Mouse (Mus musculus) embryonic facial prominence, embryonic 10.5 days (tissue): ENCODE measurements at regions not wholly inside any gene's neighbourhood (a gene's known extent, or its start where the extent isn't known, plus 50 kb on each side); places are given as distances from the start of the nearest gene placed in this dataset.

ENCODE experiments used
- DNase-seq: peaks from one replicate; pipeline ENCODE4 v3.0.0-alpha.2; 2017; ENCODE audit warnings: low spot score
- H3K27ac ChIP-seq: fragments of 300-500 bp; sonication (generic); replicated peaks from 2 replicates; pipeline ENCODE4 v1.5.1; 2016; ENCODE audit warnings: mild to moderate bottlenecking
- H3K27me3 ChIP-seq: fragments of 300-500 bp; sonication (generic); replicated peaks from 2 replicates; pipeline ENCODE4 v1.6.1; 2016; ENCODE audit warnings: low read depth, mild to moderate bottlenecking; ENCODE audit not compliant: poor library complexity, severe bottlenecking
- H3K36me3 ChIP-seq: fragments of 300-500 bp; sonication (generic); replicated peaks from 2 replicates; pipeline ENCODE4 v1.6.1; 2016; ENCODE audit warnings: mild to moderate bottlenecking, moderate library complexity
- H3K4me1 ChIP-seq: fragments of 300-500 bp; sonication (generic); 2 replicates; pipeline ENCODE4 v1.6.1; 2016
- H3K4me3 ChIP-seq: fragments of 300-500 bp; sonication (generic); 2 replicates; pipeline ENCODE4 v1.5.1; 2016; ENCODE audit warnings: mild to moderate bottlenecking, moderate library complexity
- H3K9me3 ChIP-seq: fragments of 300-500 bp; sonication (generic); 2 replicates; pipeline ENCODE4 v1.6.1; 2016; ENCODE audit warnings: mild to moderate bottlenecking
- WGBS: fragments of 180-500 bp; shearing (Covaris S2); methylation state at CpG from one replicate; pipeline ENCODE4 v1.1.7; 2016; 5-methylcytosine and 5-hydroxymethylcytosine counted together

DNA sequence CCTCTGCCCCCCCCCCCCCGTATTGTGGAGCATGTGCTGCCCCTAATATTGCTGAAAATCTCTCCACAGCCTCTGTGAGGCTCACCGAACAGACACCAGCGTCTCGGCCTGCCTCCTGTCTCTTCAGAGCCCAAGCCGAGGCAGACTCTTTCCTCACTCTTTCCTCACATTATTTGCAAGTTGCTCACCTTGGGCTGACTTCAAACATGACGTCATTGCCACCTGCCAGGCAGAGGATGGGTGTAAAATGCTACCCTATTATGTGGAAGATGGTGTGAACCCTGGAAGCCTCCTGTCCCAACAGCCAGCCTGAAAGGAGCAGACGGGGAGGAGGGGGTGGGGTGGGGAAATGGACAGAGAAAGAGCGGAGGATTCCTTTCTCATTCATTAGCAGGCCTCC lies 259.3 kb downstream of the Sox11 start:
- Histone ChIP-seq H3K4me1 (peaks cover 55% of the 10 kb centered on the region), H3K4me3 (peak overlapping the region; percentile 52), H3K9me3 (no peaks in the 10 kb centered on the region), H3K27me3 (no peaks in the 10 kb centered on the region), H3K36me3 (no peaks in the 10 kb centered on the region), H3K27ac (peak overlapping the region; percentile 90)
- peak; percentile 62 for DNase-seq
- 2% methylated on average over 8 of the region's 8 CpGs for WGBS

DNA sequence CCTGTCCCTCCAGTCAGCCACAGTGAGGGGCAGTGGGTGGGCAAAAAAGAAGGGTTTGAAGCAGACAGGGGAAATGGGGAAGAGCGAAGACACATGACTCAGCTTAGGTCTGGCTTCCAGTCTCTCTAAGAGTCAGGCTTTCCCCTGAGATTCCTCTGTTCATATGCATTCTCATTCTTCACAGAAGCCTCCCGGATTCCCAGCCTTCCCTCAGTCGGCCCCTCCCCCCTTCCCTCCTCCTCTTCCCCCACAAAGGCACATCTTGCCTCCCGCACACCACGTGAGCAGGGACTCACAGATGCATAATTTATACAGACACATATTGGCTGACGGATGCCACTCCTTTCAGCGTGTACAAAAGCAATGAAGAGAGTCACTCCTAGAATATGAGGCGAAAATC lies 259.8 kb downstream of the Sox11 start:
- peak overlapping the region; percentile 52 for H3K4me3 ChIP-seq
- H3K27me3 ChIP-seq, result no peaks in the 10 kb centered on the region
- peak overlapping the region; percentile 90 for H3K27ac ChIP-seq
- DNase-seq, result peak; percentile 89
- peaks cover 55% of the 10 kb centered on the region for H3K4me1 ChIP-seq
- H3K36me3 ChIP-seq, result no peaks in the 10 kb centered on the region
- no peaks in the 10 kb centered on the region for H3K9me3 ChIP-seq
- 2% methylated on average over 8 of the region's 8 CpGs for WGBS

DNA sequence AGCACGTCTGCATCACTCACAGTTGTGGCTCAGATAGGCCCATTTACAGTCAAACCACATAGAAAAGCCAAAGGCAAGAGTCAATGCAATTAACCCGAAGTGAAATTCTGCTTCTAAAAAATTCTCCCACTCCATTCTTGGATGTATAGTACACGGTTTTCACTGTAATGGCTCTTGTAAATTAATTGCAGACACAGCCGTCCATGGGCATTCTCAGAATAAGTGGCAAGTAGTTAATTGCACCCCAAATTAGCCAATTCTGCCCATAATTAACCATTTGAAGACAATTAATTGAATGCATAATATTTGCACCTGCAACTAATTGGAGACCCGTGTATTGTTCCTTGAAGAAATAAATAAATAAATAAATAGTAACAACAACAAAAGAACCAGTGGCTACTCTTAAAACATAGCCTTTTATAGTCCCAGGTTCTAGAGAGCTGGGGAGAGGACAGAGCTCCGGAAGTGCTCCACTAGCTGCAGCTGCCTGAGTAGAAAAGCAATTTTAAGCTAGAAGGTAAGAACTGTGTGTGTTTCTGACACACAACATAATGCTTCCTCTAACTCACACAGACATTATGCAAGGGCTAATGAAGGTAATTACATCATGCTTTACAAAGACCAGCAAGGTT lies 266.2 kb downstream of the Sox11 start:
- no peaks in the 10 kb centered on the region for H3K27me3 ChIP-seq
- no peak overlapping the region for H3K27ac ChIP-seq
- no peaks in the 10 kb centered on the region for H3K9me3 ChIP-seq
- H3K36me3 ChIP-seq, result no peaks in the 10 kb centered on the region
- DNase-seq, result no peak
- WGBS, result 63% methylated on average over 6 of the region's 6 CpGs
- peaks cover 5% of the 10 kb centered on the region for H3K4me1 ChIP-seq
- no peak overlapping the region for H3K4me3 ChIP-seq

DNA sequence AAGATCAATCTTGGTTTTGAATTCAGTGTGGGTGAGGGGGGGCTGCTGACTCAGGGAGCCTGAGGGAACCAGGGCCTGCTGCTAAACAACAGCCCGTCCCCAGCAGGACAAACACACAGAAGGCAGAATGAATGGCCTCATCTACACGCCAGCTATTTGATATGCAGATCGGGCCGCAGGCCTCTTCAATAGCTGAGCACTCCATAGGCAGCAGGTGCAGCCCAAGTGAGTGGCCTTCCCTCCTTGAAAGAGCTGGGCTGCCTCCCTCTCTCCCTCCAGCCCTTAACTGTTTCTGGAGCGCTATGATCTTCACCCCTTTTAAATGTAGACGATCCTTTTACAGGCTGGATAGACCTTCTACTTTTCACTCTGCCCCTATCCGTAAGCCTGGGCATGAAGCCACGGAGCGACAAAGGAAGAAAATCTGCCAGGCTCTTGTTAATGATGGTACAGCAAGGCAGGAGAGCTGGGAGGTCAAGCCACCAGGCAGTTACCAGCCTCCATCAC lies 277.3 kb downstream of the Sox11 start:
- Histone ChIP-seq H3K4me3 (peak overlapping the region; percentile 23; the same call in 1 of the 2 replicates), H3K36me3 (no peaks in the 10 kb centered on the region), H3K4me1 (peaks cover 65% of the 10 kb centered on the region), H3K27me3 (no peaks in the 10 kb centered on the region; the same call in 1 of the 2 replicates), H3K9me3 (no peaks in the 10 kb centered on the region), H3K27ac (peak overlapping the region; percentile 81)
- 18% methylated on average over 9 of the region's 9 CpGs for WGBS
- peak; percentile 47 for DNase-seq

DNA sequence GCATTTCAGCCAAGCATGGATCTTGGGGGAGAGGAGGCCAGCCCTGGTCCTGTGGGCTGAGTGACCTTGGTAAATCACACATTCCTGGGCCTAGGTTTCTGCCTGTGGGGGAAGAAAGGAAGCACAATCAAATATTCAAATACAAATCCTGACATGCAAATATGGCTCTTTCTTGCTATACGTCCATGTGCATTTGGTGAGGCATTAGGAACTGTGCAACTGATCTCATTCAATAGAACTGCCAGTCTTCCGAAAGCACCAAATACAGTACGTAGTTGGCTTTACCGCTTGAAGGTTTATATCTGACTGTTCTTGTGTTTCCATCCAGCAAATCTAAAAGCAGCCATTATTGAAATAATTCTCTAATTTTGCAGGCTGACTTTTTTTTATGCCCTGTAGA lies 278.9 kb downstream of the Sox11 start:
- H3K4me1 ChIP-seq, result peaks cover 70% of the 10 kb centered on the region
- WGBS, result 87% methylated on average over 4 of the region's 4 CpGs
- H3K27me3 ChIP-seq, result no peaks in the 10 kb centered on the region; the same call in 1 of the 2 replicates
- no peak for DNase-seq
- peak overlapping the region; percentile 92; the same call in 1 of the 2 replicates for H3K27ac ChIP-seq
- H3K36me3 ChIP-seq, result no peaks in the 10 kb centered on the region
- no peak overlapping the region for H3K4me3 ChIP-seq
- H3K9me3 ChIP-seq, result no peaks in the 10 kb centered on the region

DNA sequence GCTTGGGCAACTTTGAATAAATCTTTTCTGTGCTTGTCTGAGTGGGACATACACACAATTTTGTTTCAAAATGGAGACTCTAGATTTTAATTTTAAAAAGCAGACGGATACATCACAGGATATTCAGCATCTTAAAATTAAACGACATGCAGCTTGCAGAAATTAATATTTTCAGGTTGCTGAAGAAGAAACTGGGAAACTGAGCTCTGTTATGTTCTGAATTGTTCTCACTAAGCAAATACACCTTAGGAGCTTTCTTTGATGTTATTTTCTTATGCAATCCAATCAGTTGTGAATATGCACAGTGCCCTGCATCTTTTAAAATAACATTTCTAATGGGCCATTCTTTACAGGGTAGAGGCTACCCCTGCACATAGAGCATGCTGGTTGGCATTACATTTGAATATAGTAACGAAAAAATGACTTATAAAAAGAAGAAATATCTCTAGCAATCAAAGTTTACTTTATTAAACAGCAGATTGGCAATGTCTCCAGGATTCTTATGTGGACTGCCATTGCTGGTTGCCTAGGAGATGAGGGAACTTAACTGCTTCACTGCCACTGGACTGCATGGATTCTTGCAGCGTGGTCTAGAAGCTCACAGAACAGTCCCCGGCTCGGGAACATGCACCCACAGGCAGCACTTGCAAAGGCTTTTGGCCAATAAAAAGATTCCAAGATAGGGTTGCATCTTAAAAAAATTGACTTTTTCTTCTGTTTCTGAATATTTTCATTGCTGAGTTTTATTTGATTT lies 279.7 kb downstream of the Sox11 start:
- Histone ChIP-seq H3K4me1 (peaks cover 78% of the 10 kb centered on the region), H3K4me3 (peak overlapping the region; percentile 53)
- DNase-seq, result peak; percentile 37

DNA sequence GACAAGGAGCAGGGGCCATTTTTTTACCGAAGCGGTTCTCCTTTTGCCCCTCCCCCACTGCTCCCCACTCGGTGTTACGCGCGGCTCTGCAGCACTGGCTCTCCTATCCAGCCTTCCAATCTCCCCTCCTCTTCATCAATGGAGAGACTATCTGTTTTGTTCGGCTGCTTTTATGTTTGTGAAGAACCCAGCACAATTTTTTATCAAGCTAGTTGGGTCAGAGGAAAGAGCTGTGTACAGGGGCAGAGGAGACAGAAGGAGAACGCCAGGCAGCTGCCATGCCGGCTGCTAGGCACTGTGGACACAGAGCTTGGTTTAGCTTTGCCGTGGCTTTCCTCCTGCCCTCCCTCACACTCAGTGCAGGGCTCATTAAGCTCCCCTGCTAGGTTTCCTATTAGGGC lies 280.3 kb downstream of the Sox11 start:
- Histone ChIP-seq H3K4me3 (peak overlapping the region; percentile 53), H3K27me3 (no peaks in the 10 kb centered on the region; the same call in 1 of the 2 replicates), H3K27ac (peak overlapping the region; percentile 92), H3K9me3 (no peaks in the 10 kb centered on the region), H3K4me1 (peaks cover 79% of the 10 kb centered on the region), H3K36me3 (no peaks in the 10 kb centered on the region)
- peak; percentile 74 for DNase-seq
- 2% methylated on average over 10 of the region's 10 CpGs for WGBS

More for the DNA sequence above, 279.7 kb downstream of the Sox11 start:
- Histone ChIP-seq H3K27ac (peak overlapping the region; percentile 92), H3K27me3 (no peaks in the 10 kb centered on the region; the same call in 1 of the 2 replicates), H3K9me3 (no peaks in the 10 kb centered on the region), H3K36me3 (no peaks in the 10 kb centered on the region)
- 62% methylated on average over 6 of the region's 6 CpGs for WGBS

DNA sequence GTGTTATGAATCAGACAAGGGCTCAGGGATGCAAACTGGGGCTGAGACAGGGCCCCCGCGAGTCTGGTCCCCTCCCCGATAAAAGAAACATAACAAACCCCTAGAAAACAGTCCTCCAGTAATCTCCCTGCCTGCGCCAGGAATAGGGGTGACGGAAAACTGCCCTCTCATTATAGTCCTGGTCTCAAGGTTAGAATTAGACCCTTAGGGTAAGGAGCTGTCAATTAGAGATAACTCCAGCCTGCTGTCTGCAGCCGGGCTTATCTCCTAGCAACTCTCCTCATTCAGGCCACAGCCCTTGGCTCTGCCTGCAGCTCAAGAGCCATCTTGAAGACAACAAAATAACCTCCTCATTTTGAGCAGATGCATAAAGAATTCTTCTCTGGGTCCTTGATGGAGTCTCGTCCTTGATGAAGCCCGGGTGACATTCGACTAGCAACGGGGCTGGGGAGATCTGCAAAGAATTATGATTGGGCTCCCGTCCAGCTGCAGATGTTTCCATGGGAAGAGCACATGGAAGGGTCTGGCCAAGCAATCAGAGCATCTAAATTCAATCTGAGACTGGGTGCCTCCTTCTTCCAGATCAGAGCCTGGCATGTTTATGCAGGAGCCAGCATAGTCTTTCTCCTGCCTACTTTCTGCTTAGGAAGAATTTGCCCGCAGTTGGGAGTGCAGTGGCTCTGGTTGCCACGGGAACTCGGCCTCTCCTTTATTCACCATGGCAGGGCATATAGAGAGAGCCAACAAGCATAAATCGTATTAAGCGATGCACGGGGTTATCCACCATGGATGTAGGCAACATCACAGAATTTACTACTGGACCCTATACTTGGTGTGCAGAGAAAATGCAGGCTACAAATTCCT lies 281.2 kb downstream of the Sox11 start:
- H3K4me1 ChIP-seq, result peaks cover 79% of the 10 kb centered on the region
- 8% methylated on average over 17 of the region's 17 CpGs for WGBS
- no peaks in the 10 kb centered on the region for H3K9me3 ChIP-seq
- peak overlapping the region; percentile 92 for H3K27ac ChIP-seq
- DNase-seq, result peak; percentile 69
- H3K27me3 ChIP-seq, result no peaks in the 10 kb centered on the region; the same call in 1 of the 2 replicates
- no peaks in the 10 kb centered on the region for H3K36me3 ChIP-seq
- H3K4me3 ChIP-seq, result peak overlapping the region; percentile 53

DNA sequence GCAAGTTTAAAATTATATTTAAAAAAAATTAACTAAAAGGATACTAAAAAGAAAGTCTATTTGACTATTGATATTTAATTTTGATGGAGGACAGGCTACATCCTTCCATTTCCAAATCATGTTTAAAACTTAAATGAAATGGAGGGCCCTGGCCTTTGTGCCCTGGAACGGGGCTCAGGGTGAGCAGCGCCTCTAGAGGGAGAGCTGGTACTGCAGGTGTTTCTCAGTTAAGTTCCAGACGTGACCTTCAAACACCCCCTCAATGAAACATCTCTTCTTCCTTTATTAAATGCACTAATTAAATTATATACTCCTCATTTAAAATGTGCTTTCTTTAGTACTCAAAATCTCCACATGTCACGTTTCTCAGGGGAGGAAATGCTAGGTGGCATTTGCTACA lies 282.5 kb downstream of the Sox11 start:
- Histone ChIP-seq H3K36me3 (no peaks in the 10 kb centered on the region), H3K4me3 (no peak overlapping the region), H3K4me1 (peaks cover 66% of the 10 kb centered on the region), H3K9me3 (no peaks in the 10 kb centered on the region), H3K27ac (peak overlapping the region; percentile 92), H3K27me3 (no peaks in the 10 kb centered on the region)
- peak; percentile 68 for DNase-seq
- 19% methylated on average over 4 of the region's 4 CpGs for WGBS

DNA sequence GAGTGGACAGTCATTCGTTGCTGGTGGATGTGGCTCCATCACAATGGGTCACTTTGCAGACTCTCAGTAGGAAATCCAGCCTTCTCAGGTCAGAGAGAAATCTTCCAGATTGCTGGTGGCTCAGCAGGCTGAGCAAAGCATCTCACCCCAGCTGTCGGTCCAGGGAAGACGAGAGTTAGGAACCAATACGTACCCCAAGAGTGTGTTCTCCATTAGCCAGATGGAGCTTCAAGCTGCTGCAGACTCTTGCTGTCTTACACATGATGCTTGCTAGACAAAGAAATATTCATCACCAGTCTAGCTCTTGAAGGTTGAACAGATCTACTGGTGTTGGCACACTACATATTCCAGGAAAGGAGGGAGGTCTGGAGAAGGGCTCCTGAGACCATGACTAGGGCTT lies 288.0 kb downstream of the Sox11 start:
- no peak overlapping the region for H3K27ac ChIP-seq
- no peaks in the 10 kb centered on the region for H3K9me3 ChIP-seq
- WGBS, result 89% methylated on average over 4 of the region's 4 CpGs
- no peaks in the 10 kb centered on the region for H3K27me3 ChIP-seq
- H3K4me3 ChIP-seq, result no peak overlapping the region
- peaks cover 18% of the 10 kb centered on the region for H3K4me1 ChIP-seq
- H3K36me3 ChIP-seq, result no peaks in the 10 kb centered on the region
- no peak for DNase-seq

DNA sequence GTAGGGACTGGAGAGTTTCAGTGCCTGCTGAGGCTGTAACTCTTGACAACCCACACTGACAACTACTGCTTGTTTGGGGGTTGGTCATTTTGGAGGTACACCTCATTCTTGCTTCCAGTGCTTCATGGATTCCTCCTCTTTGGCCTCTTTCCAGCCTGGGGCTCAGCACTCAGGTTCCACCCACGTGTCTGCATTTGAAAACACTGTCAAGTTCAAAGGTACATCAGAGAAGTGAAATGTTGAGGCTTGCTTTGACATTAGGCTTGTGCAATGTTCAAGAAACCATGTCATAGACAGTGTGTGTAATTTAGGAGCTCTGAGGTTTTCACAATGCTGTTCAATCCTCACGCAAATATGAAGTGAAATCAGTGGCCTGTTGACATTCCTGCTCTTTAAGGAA lies 304.5 kb downstream of the Sox11 start:
- 79% methylated on average over 2 of the region's 2 CpGs for WGBS
- Histone ChIP-seq H3K27ac (no peak overlapping the region), H3K27me3 (no peaks in the 10 kb centered on the region), H3K4me3 (no peak overlapping the region), H3K9me3 (no peaks in the 10 kb centered on the region), H3K4me1 (no peaks in the 10 kb centered on the region), H3K36me3 (no peaks in the 10 kb centered on the region)
- DNase-seq, result no peak

DNA sequence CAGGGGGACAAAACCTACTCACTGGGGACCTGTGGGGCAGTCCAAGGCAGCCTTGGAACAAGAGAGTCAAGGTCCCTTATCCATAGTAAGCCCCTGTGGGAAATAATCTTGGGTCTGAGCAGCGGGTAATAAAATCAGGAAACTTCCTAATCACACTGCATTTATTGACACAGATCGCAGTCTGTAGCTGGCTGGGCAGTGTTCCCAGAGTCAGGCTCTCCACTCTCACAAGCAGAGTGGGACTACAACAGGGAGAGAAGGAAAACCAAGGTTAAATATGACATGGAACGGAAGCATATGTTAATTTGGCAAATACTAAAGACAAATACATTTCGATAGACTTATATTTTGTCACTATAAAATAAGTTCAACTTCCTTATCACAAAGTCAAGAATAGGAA lies 322.6 kb downstream of the Sox11 start:
- Histone ChIP-seq H3K27me3 (no peaks in the 10 kb centered on the region), H3K27ac (peak overlapping the region; percentile 26; the same call in 1 of the 2 replicates), H3K4me3 (no peak overlapping the region), H3K4me1 (peaks cover 16% of the 10 kb centered on the region), H3K36me3 (no peaks in the 10 kb centered on the region), H3K9me3 (no peaks in the 10 kb centered on the region)
- DNase-seq, result no peak
- 86% methylated on average over 4 of the region's 4 CpGs for WGBS
